Mouse (Mus musculus) cerebellum, adult 9-11 months (tissue): ENCODE data around the gene Dnajb14.
A peak's percentile ranks its signal among the peaks of the same experiment; 100 is the strongest.
"Not testable (repeated sequence)": the region's sequence is repeated elsewhere in the genome, so short reads cannot be mapped to it uniquely, and the experiment has no call there.

Source experiments
- DNase-seq: peaks from one replicate; pipeline ENCODE4 v3.0.0; 2022

Dnajb14 gene

DNA sequence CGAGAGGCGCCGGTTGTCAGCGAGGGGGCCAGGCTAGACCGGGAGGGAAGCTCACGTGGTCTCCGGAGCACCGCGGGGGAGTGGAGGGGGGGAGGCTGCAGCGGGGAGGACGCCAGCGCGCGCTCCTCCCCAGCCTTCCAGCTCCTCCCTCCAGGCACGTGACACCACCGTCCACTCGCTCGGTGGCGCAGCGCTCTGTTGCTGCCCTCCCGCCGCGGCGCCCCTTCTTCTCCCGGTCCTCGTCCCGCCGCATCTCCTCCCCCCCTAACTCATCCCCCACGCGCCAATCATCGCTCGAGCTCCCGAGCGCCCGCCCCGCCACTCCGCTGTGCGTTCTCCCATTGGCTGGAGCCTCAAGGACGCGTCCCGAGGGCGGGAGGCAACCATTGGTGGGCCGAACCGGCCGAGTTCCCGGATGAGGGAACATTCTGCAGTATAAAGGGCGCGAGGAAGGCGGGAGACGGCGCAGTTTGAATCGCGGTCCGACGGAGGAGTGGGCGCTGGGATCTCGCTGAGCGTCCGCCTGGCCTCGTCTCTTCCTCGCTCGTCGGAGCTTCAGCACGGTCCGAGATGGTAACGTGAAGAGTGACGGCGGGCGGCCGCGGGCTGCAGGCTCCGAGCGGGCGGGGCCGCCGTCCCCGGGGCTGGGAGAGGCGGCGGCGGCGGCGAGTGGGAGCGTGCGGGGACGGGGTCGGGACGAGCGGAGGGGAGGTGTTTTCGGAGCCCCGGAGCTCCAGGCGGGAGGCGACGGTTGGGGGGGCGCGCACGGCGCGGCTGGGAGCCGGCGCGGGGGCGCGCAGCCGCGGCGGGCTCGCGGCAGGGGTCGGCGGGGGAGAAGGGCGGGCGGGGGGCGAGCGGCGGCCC lies 3.1 kb upstream of the Dnajb14 start, which contains the start of gene H2afz:
H2afz (plus strand) TSS at position 364 of the 864 bp plus-strand sequence.
- DNase-seq = peak; percentile 99

- peak; percentile 89 for DNase-seq
These were observed 2.2 kb upstream of the Dnajb14 start for GRCm38 (mm10) chr3:137864988-137865982.

GRCm38 (mm10) chr3:137867133-137867436 lies 390 bp upstream of the Dnajb14 start:
- DNase-seq = no peak

- no peak for DNase-seq
These were observed 829 bp downstream of the Dnajb14 start for GRCm38 (mm10) chr3:137868094-137868913.

- DNase-seq = no peak
These were observed 1.9 kb downstream of the Dnajb14 start for GRCm38 (mm10) chr3:137869395-137869794.

GRCm38 (mm10) chr3:137879313-137879712 lies 11.8 kb downstream of the Dnajb14 start:
- no peak for DNase-seq

GRCm38 (mm10) chr3:137880109-137880748 lies 12.8 kb downstream of the Dnajb14 start:
- DNase-seq = no peak

GRCm38 (mm10) chr3:137881093-137881492 lies 13.6 kb downstream of the Dnajb14 start:
- DNase-seq = no peak

GRCm38 (mm10) chr3:137887961-137888360 lies 20.5 kb downstream of the Dnajb14 start:
- no peak for DNase-seq

- DNase-seq = no peak
These were observed 23.6 kb downstream of the Dnajb14 start for GRCm38 (mm10) chr3:137891089-137891488.

GRCm38 (mm10) chr3:137892118-137892517 lies 24.6 kb downstream of the Dnajb14 start:
- no peak for DNase-seq

DNA sequence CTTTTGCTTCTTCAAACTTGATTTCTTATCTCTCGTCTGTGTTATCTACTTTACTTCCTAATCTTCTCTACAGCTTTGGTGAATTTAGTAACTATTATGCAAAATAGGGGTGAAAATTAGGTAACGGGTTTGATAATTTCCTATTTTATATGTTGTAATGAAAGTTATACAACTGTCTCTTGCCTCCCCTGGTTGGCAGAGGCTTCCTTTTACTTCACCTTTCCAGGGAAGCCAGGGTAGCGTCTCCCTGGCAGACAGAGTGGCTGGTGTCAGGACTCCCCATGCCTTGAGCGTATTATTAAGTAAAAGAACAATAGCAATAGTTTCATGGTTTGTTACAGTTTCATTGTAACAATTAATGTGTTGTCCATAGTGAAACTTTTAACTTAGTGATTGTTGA lies 26.3 kb downstream of the Dnajb14 start:
- no peak for DNase-seq

- no peak for DNase-seq
These were observed 27.7 kb downstream of the Dnajb14 start for GRCm38 (mm10) chr3:137895196-137895595.

DNA sequence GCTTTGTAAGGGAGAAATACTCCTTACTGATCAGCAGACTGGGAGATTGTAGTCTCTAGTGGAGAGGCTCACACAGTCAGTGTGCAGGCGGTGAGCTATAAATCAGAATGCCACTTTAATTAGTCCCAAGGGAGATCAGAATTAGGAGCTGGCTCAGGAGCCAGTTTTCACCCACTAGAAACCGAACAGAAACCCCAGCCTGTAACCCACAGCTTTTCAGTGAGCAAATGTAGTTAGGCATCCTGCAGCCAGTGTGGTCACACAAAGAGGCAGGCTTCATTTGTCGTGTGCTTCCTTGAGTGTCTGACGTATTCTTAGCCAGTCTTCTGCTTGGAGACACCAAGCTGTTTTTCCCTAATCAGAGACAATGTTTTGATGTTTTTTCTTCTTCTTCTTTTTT lies 28.9 kb downstream of the Dnajb14 start:
- no peak for DNase-seq

DNA sequence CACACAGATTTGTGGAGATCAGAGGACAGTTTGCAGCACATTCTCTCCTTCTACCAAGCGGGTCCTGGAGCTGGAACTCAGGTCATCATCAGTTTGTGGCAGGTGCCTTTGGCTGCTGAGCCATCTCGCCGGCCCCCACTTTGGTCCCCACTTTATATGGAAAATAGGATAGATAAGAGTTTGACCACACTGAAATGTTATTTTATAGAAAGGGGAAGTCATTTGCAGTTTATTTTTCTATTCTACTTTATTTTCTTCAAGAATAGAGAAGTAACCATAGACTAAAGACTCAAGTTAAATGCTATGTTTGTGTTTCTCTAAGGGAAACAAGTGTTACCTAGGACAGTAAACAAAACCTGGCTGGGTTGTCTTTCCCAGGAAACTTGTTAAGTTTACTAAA lies 29.4 kb downstream of the Dnajb14 start:
- DNase-seq = no peak

- no peak for DNase-seq
These were observed 30.2 kb downstream of the Dnajb14 start for GRCm38 (mm10) chr3:137897685-137898084.

GRCm38 (mm10) chr3:137900149-137900548 lies 32.7 kb downstream of the Dnajb14 start:
- DNase-seq = no peak

GRCm38 (mm10) chr3:137913093-137913492 lies 45.6 kb downstream of the Dnajb14 start:
- DNase-seq = no peak

- DNase-seq = not testable (repeated sequence)
These were observed 47.1 kb downstream of the Dnajb14 start for GRCm38 (mm10) chr3:137914567-137914966.

DNA sequence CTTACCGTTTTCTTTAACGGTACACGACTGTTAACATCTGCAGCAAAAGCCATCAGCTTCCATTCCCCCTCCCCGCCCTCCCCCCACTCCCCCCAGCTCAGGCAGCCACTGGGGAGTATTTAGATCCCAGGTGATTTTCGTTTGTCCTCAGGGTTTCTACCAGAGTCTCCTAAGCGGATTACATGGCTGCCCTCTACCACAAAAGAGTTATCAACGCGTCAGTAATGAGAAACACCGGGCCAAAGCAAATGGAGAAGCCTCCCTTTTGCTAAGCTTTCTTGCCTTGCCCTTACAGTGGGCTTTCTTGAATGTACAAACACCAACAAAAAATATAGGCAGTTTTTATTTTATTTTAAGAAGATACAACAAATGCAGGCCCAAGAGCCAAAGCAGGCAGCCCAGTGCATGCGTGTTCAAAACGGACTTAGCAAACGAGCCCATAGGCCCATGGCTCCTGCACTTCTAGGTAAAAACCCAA lies 50.3 kb downstream of the Dnajb14 start:
- DNase-seq = no peak

- DNase-seq = peak; percentile 90
These were observed 50.9 kb downstream of the Dnajb14 start, which contains the start of gene Lamtor3 for GRCm38 (mm10) chr3:137918172-137918931. Lamtor3 (plus strand) TSS chr3:137918506.
